Comparison of ENCODE assay signal across 8 mouse cellular contexts in genomic region chr16:18345243-18345642, GRCm38 (mm10). TPM values are rescaled to one million over a fixed set of nuclear protein-coding genes. Genes with fewer than 3 reads are reported as not detected.
DNase-seq lines count a peak whose midpoint lies in the region; ATAC-seq lines count a peak whose summit lies in the region.

No protein-coding gene starts in this region.

- no peak overlapping the region for H3K4me3 ChIP-seq in hindbrain, embryonic 14.5 days (replicated peaks; ENCODE audit: low read length)

- no peak overlapping the region for H3K4me2 ChIP-seq in hindbrain, embryonic 14.5 days (replicated peaks)

- no peak overlapping the region for H3K27ac ChIP-seq in hindbrain, embryonic 14.5 days

- no peak overlapping the region for H3K9ac ChIP-seq in hindbrain, embryonic 14.5 days

- H3K4me1 ChIP-seq in hindbrain, embryonic 14.5 days (replicated peaks; ENCODE audit: control insufficient read depth, insufficient read depth, low read length) = peaks cover 47% of the 10 kb centered on the region

- 4% methylated on average over 3 of the region's 3 CpGs for WGBS in hindbrain, embryonic 14.5 days

- H3K9me3 ChIP-seq in hindbrain, embryonic 14.5 days (ENCODE audit: control insufficient read depth, low read length) = no peaks in the 10 kb centered on the region

- ATAC-seq in frontal cortex, adult (ENCODE audit: low TSS enrichment) = peak; percentile 27; the same call in 1 of the 2 replicates
- ATAC-seq in hindbrain, embryonic 14.5 days (ENCODE audit: low FRiP score) = peak; percentile 15; the same call in 1 of the 2 replicates

- peak; percentile 83 for DNase-seq in Muller cell, postnatal 12 days (ENCODE audit: inconsistent ontology term)
- DNase-seq in cerebellum, adult 18-20 months = peak; percentile 92 to 95
- peak; percentile 81 for DNase-seq in hindbrain, embryonic 14.5 days (ENCODE audit: low spot score)
- peak; percentile 80 to 87 for DNase-seq in layer of hippocampus, postnatal 14 days (ENCODE audit: low spot score in 2 of 2)
- peak; percentile 95 for DNase-seq in lung, postnatal 36 days
- DNase-seq in retina, postnatal 7 days (ENCODE audit: low read depth, low spot score) = peak; percentile 77
- peak; percentile 67 to 70 for DNase-seq in urinary bladder, adult 18-20 months (ENCODE audit: low spot score in 2 of 2)

- H3K36me3 ChIP-seq in hindbrain, embryonic 14.5 days (replicated peaks; ENCODE audit: control insufficient read depth, insufficient read depth) = no peaks in the 10 kb centered on the region

- H3K27me3 ChIP-seq in hindbrain, embryonic 14.5 days (ENCODE audit: control insufficient read depth, insufficient read depth, low read length) = no peaks in the 10 kb centered on the region

RNA-seq across cellular contexts. Expression of gene Tango2, which starts 2.7 kb away (rescaled TPM):
- polyA plus RNA-seq in hindbrain, embryonic 14.5 days (2014; fragmentation: Nextera tagmentation; extraction: Ambion mirVana) = 94.5 and 97.9 TPM in 2 replicates
- 100 to 1,000 TPM; 106 to 114 TPM for total RNA-seq in layer of hippocampus, postnatal 14 days (2021)

RNA-seq across cellular contexts. Expression of gene Arvcf, which starts 2.7 kb away (rescaled TPM):
- 53.2 and 64.6 TPM in 2 replicates for polyA plus RNA-seq in hindbrain, embryonic 14.5 days (2014; fragmentation: Nextera tagmentation; extraction: Ambion mirVana)
- total RNA-seq in layer of hippocampus, postnatal 14 days (2021) = 10 to 100 TPM; 43.3 to 46.4 TPM

RNA-seq across cellular contexts. Expression of gene Dgcr8, which starts 56.2 kb away (rescaled TPM):
- 31.8 and 35.2 TPM in 2 replicates for polyA plus RNA-seq in hindbrain, embryonic 14.5 days (2014; fragmentation: Nextera tagmentation; extraction: Ambion mirVana)
- total RNA-seq in layer of hippocampus, postnatal 14 days (2021) = 10 to 100 TPM; 35.9 to 44.0 TPM
